In the genomic region with DNA sequence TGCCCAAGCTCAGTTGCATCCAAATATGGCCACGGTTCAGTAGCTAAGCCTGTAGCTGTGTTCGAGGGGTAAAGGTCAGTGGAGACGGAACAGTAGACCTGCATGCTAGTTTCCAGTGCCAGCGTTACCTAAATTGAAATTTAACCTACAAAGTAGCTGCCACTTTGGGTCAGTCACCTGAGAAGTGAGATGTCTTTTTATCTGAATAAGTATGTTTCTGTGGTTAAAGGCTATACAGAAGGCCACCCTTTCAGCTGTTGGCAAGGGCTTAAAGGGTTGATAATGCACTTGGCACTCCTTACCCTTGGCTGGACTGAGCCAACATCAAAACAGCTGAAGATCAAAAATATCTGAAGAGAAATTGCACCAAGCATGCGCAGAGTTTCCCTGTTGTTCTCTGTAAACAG, we compare ENCODE assay signal across 22 mouse cellular contexts.
A peak's percentile ranks its signal among the peaks of the same experiment; 100 is the strongest.
DNase-seq lines count a peak whose midpoint lies in the region; ATAC-seq and TF ChIP-seq lines count a peak whose summit lies in the region.
"Had no signal": no experiment of that assay in that cellular context is flagged by ENCODE, and none has a peak within 500 bp of the region (broad histone marks: within the 10 kb centered on the region; RNA-seq: fewer than 3 reads in every experiment).

No protein-coding gene starts in this region.

- H3K27ac ChIP-seq in liver, postnatal 0 days (ENCODE audit: low read depth), result peak overlapping the region; percentile 55
- no peak overlapping the region for H3K27ac ChIP-seq in liver, embryonic 12.5 days
- H3K27ac ChIP-seq in kidney, postnatal 0 days, result no peak overlapping the region
- no peak overlapping the region for H3K27ac ChIP-seq in gastrocnemius, adult 2 months
- H3K27ac ChIP-seq: heart, embryonic 15.5 days; hindbrain, embryonic 15.5 days; liver, embryonic 13.5 days; midbrain, embryonic 13.5 days had no signal

- H3K4me2 ChIP-seq in liver, postnatal 0 days (ENCODE audit: low read depth, low read length), result no peak overlapping the region
- H3K4me2 ChIP-seq in liver, embryonic 12.5 days, result no peak overlapping the region
- no peak overlapping the region for H3K4me2 ChIP-seq in kidney, postnatal 0 days (ENCODE audit: low read length)
- H3K4me2 ChIP-seq: heart, embryonic 15.5 days; hindbrain, embryonic 15.5 days; liver, embryonic 13.5 days; lung, embryonic 14.5 days; midbrain, embryonic 13.5 days had no signal

- no peak overlapping the region for H3K9ac ChIP-seq in liver, postnatal 0 days (replicated peaks)
- H3K9ac ChIP-seq in liver, embryonic 12.5 days, result no peak overlapping the region
- no peak overlapping the region for H3K9ac ChIP-seq in kidney, postnatal 0 days (ENCODE audit: low read depth, low read length)
- H3K9ac ChIP-seq: forebrain, postnatal 0 days; heart, embryonic 15.5 days; hindbrain, embryonic 15.5 days; liver, embryonic 13.5 days; lung, embryonic 14.5 days; midbrain, embryonic 13.5 days had no signal

- H3K4me3 ChIP-seq in liver, postnatal 0 days (ENCODE audit: low read depth, low read length), result no peak overlapping the region
- H3K4me3 ChIP-seq in liver, embryonic 12.5 days, result no peak overlapping the region
- H3K4me3 ChIP-seq in kidney, postnatal 0 days (replicated peaks; ENCODE audit: low read depth, low read length), result no peak overlapping the region
- H3K4me3 ChIP-seq in gastrocnemius, adult 2 months, result no peak overlapping the region
- H3K4me3 ChIP-seq: heart, embryonic 15.5 days; hindbrain, embryonic 15.5 days; liver, embryonic 13.5 days; megakaryocyte, embryonic 14.5 days; midbrain, embryonic 13.5 days had no signal

- intact Hi-C loops in gastrocnemius, adult 2 months (cut with DNase I), result no loop called here

- no peaks in the 10 kb centered on the region for H3K36me3 ChIP-seq in liver, postnatal 0 days (replicated peaks; ENCODE audit: insufficient read depth, low read length)
- H3K36me3 ChIP-seq in liver, embryonic 12.5 days, result no peaks in the 10 kb centered on the region
- no peaks in the 10 kb centered on the region for H3K36me3 ChIP-seq in kidney, postnatal 0 days (ENCODE audit: insufficient read depth, low read length)
- H3K36me3 ChIP-seq: heart, embryonic 15.5 days; hindbrain, embryonic 15.5 days; liver, embryonic 13.5 days; midbrain, embryonic 13.5 days had no signal

- H3K27me3 ChIP-seq in liver, postnatal 0 days (ENCODE audit: insufficient read depth, low read length), result no peaks in the 10 kb centered on the region
- H3K27me3 ChIP-seq in liver, embryonic 12.5 days (replicated peaks), result no peaks in the 10 kb centered on the region
- no peaks in the 10 kb centered on the region for H3K27me3 ChIP-seq in kidney, postnatal 0 days (ENCODE audit: insufficient read depth, low read length)
- H3K27me3 ChIP-seq: heart, embryonic 15.5 days; hindbrain, embryonic 15.5 days; liver, embryonic 13.5 days; midbrain, embryonic 13.5 days had no signal

- WGBS in liver, postnatal 0 days (ENCODE audit: insufficient replicate concordance), result 70% methylated on average over 5 of the region's 5 CpGs
- 61% methylated on average over 5 of the region's 5 CpGs for WGBS in liver, embryonic 12.5 days (ENCODE audit: insufficient replicate concordance)
- 85% methylated on average over 5 of the region's 5 CpGs for WGBS in kidney, postnatal 0 days

- H3K9me3 ChIP-seq in liver, postnatal 0 days (ENCODE audit: low read length), result no peaks in the 10 kb centered on the region
- no peaks in the 10 kb centered on the region for H3K9me3 ChIP-seq in liver, embryonic 12.5 days (replicated peaks)
- no peaks in the 10 kb centered on the region for H3K9me3 ChIP-seq in kidney, postnatal 0 days (replicated peaks; ENCODE audit: low read length)
- H3K9me3 ChIP-seq: heart, embryonic 15.5 days; hindbrain, embryonic 15.5 days; liver, embryonic 13.5 days; megakaryocyte, embryonic 14.5 days; midbrain, embryonic 13.5 days had no signal

- no peak for TF ChIP-seq CTCF in liver, postnatal 0 days (IDR thresholded peaks at IDR 0.05; ENCODE audit: low read depth)
- no peak for TF ChIP-seq CTCF in kidney, postnatal 0 days (IDR thresholded peaks at IDR 0.05; ENCODE audit: low read depth)
- TF ChIP-seq CTCF in gastrocnemius, adult 2 months (IDR thresholded peaks at IDR 0.05), result no peak

- no peak for ATAC-seq in liver, postnatal 0 days
- no peak for ATAC-seq in liver, embryonic 12.5 days
- ATAC-seq in kidney, postnatal 0 days (replicated peaks; ENCODE audit: low FRiP score, low read depth), result peak; percentile 59; the same call in 1 of the 2 replicates
- no peak for ATAC-seq in cerebellum, adult (ENCODE audit: insufficient number of reproducible peaks, low FRiP score, low TSS enrichment)
- ATAC-seq: CD4-positive, CD25-positive, alpha-beta regulatory T cell, adult 4 months; forebrain, postnatal 0 days; midbrain, embryonic 13.5 days had no signal

- peak; percentile 16 for DNase-seq in adrenal gland, adult 8-10 months
- no peak for DNase-seq in adrenal gland, adult 18-20 months (ENCODE audit: low spot score in 2 of 2)
- DNase-seq in liver, postnatal 0 days, result no peak
- no peak for DNase-seq in kidney, postnatal 0 days (ENCODE audit: low spot score)
- DNase-seq in gastrocnemius, adult 2 months, result no peak
- DNase-seq: cerebellum, adult 11-12 months; cerebellum, postnatal 14 days; forebrain, postnatal 0 days; gastrocnemius, postnatal 25 days; heart, postnatal 4 days; liver, embryonic 13.5 days; lung, embryonic 14.5 days; retina, postnatal 1 day; right cerebral cortex, postnatal 25 days; spleen, adult 18-20 months had no signal

- peaks cover 8% of the 10 kb centered on the region for H3K4me1 ChIP-seq in liver, postnatal 0 days (ENCODE audit: insufficient read depth)
- no peaks in the 10 kb centered on the region for H3K4me1 ChIP-seq in liver, embryonic 12.5 days
- H3K4me1 ChIP-seq in kidney, postnatal 0 days (replicated peaks; ENCODE audit: insufficient read depth, low read length), result no peaks in the 10 kb centered on the region
- H3K4me1 ChIP-seq: heart, embryonic 15.5 days; hindbrain, embryonic 15.5 days; liver, embryonic 13.5 days had no signal

- TF ChIP-seq EP300 in liver, postnatal 0 days (IDR thresholded peaks at IDR 0.05; ENCODE audit: low read depth), result no peak
